Mouse (Mus musculus): ENCODE measurements at regions not wholly inside any gene's neighbourhood (a gene's known extent, or its start where the extent isn't known, plus 50 kb on each side); places are given as distances from the start of the nearest gene placed in this dataset.

DNA sequence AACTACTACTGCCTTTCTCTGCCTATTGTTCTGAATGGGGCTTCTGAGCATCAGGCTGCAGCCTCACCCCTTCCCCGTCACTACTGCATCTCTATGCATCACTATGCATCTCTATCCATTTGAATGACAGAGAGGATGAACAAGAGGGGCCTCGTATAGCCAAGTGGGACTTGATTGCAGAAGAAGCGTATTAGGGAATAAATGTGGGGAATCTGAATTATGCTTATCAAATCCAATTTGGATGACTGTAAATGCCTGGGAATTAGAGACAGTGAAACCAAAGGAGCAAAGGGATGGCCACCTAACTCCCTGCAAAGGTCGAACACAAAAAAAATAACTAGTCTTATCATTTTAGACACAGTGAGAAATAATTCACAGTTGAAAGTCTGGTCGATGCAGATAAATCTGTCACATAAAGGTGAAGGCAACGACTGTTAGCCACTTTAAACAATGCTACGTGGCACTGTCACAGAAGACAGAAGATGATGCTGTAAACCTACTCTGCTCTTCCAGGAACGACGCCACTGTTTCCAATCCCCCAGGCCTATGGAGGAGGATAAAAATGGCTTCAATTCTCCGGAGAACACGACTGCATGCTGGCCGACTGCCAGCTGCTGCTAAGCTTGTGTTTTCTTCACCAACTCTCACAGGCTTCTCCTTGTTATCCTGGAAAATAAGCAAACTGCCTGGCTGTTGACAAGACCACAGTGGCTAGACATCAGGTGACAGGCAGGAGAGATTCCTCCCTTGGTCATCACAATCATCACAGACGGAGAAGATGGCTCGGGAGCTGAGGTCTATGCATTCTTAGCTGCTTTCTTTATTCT, 213.6 kb upstream of the Akirin2 start:
- DNase-seq (ENCODE audit: low spot score) = no peak

DNA sequence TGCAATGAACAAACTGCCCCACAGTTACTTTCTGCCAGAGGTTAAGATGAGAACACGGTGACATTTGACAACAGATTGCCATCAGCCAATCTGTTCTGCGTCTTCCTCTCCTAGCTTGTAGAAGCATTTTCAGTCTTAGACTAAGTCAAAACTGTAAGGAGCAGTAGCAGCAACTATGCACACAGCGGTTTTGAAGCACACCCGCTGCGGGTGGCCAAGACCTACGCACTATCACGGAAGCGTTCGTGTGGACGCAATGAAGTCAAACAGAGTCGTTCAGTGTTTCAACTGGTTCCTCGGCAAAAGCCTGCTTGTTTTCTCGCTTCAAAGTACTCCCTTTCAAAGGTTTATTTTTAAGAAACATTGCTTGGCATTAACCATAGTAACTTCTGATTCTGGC, 212.9 kb upstream of the Akirin2 start:
- DNase-seq (ENCODE audit: low spot score) = no peak

DNA sequence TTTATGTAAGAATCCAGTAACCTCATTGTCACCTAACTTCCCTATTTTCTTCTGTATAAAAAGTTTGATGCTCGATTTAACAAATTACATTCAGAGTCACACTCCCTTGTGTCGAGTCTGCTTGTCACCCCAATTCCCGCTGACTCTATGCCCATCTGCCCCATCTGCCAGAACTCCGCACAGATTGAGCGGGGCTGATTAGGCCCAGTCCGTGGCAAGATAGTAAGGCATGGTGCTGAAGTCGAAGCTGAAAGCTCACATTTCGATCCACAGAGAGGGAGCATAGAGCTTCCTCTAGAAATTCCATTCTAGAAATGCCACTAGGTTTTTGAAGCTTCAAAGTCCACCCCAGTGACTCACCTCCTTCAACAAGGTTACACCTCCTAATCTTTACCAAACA, 210.7 kb upstream of the Akirin2 start:
- no peak for DNase-seq (ENCODE audit: low spot score)

DNA sequence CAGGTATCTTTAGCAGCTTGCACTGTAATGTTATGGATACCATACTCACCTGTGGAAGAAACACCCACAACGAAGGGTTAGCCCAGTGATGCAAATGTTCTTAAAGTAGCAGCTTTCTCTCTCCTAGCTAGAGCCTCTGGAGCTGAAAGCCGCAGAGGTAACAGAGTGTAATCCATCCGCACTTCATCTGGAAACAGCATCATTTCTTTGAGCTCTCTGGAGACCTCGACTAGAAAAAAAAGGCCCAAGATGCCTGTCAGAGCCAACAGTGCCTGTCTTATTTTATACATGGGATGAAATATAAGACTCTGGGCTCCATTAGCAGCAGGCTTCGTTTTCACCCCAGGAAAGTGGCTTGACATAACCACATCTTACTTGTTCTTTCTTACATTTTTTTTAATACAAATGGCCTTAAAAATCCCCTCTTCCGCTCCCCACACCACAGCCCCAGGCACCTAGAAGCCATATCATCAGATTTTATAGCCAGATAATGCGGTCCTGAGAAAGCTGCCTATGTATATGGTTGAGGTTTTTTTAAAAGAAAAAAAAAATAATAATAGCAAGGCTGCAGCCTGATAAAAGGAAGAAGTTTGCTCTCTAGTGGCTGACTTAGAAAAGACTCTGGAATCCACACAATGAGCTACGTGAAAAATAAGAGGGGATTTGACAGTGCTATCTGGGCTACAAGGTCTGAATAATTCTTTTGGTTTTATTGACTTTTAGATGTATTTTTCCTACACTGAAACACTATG, 179.3 kb upstream of the Akirin2 start:
- DNase-seq (ENCODE audit: low spot score) = no peak

DNA sequence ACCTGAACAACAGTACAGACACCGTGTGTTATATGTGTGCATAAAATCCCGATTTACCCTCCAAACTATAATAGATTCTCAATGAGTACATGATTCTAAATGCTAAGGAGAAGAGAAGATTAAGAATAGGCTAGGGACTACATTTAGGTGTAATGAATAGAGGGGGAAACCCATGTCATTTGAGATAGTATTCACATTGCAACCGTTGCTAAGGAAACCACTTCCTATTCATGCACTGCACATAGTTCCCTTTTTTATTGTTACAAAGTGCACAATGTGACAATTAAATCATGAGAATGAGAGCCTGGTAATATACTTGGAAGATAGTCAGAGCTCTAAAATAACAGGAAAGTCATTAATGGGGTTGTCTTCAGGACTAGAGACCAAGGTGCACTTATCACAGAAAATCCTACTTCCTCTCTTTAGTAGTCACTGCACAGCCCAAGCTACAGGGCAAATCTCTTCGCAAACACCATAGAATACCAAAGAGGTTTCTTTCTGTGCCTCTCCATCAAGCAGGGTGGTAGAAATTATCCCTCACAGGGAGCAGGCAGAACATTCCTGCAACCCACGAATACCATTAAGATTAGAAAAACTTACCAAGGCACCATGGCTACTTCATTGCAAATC, 164.3 kb upstream of the Akirin2 start:
- no peak for DNase-seq (ENCODE audit: low spot score)

- no peak for DNase-seq (ENCODE audit: low spot score)
Observed at GRCm38 (mm10) chr4:34391499-34391898, 159.2 kb upstream of the Akirin2 start.

- DNase-seq (ENCODE audit: low spot score) = peak; percentile 19
Observed at GRCm38 (mm10) chr4:34403061-34403460, 147.7 kb upstream of the Akirin2 start.

DNA sequence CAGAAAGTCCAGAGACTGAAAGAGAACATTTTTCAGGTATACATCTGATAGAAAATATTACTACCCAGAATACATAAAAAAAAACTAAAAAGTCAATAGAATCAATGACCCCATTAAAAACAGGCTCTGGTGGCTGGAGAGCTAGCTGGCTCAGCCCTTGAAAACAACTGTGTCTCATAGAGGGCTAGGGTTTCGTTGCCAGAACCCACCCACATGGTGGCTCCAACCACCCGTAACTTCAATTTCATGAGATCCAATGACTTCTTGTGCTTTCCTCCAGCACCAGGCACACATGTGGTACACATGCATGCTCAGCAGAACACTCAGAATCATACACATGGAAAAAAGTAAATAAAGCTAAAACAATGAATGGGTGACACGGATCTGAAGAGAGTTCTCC, 143.6 kb upstream of the Akirin2 start:
- DNase-seq (ENCODE audit: low spot score) = peak; percentile 17

- DNase-seq (ENCODE audit: low spot score) = no peak
Observed at GRCm38 (mm10) chr4:34420970-34421369, 129.8 kb upstream of the Akirin2 start.

DNA sequence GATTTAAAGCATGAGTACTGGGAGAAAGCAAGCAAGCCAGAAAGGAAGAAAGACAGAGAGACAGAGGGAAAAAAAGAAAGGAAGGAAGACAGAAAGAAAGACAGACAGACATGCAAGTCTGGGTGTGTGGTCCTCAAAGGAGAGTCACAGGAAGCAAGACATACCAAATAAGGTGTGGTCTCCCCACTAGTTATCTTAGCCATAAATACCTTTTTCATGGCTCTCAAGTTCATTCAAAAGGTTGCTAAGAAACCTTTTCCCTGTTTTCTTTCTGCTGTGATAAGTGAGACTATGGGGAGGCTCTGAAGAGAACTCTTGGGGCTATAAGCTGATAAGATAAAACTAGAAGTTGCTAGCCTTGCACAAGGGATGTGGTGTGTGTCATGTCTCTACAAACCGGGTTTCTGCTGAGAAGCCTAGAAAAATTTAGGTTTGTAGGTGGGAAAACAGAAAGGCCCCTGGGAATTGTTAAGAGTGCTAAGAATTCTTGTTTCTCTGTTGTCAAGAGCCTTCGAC, 126.5 kb upstream of the Akirin2 start:
- no peak for DNase-seq (ENCODE audit: low spot score)

DNA sequence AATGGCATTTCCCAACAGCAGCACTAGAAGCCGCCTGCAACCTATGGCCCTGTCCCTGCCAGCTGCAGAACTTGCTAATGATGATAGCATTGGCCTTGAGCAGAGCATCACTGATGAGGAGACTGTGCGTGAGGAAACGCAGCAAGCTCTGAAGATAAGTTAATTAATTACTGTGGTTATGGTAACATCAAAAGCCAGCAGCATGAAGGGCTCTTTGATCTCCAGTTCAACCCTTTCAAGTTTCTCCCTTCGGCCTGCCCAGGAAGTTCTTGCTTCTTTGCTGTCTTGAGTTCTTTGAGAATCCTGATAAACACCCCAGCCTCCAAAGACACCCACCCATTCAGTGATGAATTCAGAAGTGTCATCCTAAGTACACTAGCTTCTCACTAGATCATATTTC, 121.7 kb upstream of the Akirin2 start:
- DNase-seq (ENCODE audit: low spot score) = no peak

GRCm38 (mm10) chr4:34429456-34430235, 121.1 kb upstream of the Akirin2 start:
- peak; percentile 1 for DNase-seq (ENCODE audit: low spot score)

DNA sequence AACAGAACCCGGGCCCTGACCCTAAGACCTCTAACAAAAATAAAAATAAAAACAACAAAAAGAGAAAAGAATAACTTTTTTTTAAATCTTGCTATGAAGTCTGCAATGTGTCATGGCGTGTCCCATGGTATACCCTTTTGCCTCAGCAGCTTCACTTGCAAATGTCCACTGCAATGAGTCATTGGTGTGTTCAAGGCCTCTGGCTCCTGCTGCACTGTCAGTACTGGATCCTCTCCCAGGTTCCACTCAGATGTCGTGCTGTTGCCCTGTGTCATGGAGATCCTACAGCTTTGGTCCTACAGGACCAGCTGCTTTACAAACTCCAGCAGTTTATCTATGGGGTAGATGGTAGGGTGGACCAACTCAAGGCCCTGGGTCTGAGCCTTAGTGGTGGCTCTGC, 113.4 kb upstream of the Akirin2 start:
- DNase-seq (ENCODE audit: low spot score) = no peak

GRCm38 (mm10) chr4:34449582-34449981, 101.2 kb upstream of the Akirin2 start:
- DNase-seq (ENCODE audit: low spot score) = no peak

GRCm38 (mm10) chr4:34462591-34462990, 88.1 kb upstream of the Akirin2 start:
- DNase-seq (ENCODE audit: low spot score) = no peak

DNA sequence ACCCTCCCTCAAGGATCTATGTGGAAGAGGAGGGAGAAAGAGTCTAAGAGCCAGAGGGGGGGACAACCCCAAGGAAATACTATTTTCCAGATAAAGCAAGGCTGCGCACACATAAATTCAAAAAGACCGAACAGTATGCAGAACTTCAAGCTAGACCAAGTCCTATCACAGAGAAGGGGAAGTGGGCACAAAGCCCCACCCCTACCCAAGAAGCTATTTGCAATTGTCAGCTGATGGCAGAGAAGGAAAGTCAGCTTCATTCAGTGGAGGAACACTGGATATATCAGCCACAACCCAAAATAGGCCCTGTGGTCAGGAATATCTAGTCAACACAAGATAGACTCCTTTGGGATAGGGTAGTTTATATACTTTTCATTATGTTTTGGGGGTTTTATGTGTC, 84.9 kb upstream of the Akirin2 start:
- peak; percentile 11 for DNase-seq (ENCODE audit: low spot score)

DNA sequence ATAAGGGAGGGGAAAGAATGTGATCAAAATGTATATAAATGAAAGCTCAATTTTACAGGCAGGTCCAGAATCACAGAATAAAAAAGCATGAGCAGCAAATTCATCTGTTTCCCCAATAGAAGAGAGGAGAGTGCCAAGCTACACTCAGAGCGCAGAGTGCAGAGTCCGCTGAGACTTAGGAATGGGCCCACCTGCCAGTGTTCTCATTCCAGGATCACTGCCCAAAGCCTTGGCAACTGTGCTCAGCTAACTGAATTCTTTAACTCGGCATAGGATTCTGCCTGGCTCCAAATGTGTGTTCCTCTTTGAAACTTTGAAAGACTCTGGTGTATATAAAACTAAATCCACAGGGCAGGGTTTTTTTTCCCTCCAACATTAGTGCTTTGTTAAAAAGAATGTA, 84.4 kb upstream of the Akirin2 start:
- DNase-seq (ENCODE audit: low spot score) = no peak

DNA sequence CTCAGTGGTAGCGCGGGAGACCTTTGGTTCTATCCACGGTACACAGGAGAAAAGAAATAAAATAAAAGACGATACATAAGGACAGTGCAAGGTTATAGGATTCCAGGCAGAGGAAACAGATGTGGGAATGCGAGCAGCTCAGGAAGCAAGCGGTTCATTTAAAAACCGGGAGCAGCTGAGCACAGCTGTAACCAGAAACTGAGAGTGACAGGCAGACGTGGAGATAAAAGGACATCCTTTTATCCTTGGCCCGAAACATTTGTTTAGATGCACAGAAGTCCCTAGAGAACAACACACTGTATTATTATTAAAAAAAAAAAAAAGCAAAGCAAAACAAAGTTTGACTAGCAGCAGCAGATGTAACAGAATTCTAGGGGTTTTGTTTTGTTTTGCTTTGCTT, 82.6 kb upstream of the Akirin2 start:
- DNase-seq (ENCODE audit: low spot score) = no peak

- DNase-seq (ENCODE audit: low spot score) = peak; percentile 29
Observed at GRCm38 (mm10) chr4:34475792-34476448, 74.8 kb upstream of the Akirin2 start.

- DNase-seq (ENCODE audit: low spot score) = no peak
Observed at GRCm38 (mm10) chr4:34484273-34484672, 66.5 kb upstream of the Akirin2 start.

DNA sequence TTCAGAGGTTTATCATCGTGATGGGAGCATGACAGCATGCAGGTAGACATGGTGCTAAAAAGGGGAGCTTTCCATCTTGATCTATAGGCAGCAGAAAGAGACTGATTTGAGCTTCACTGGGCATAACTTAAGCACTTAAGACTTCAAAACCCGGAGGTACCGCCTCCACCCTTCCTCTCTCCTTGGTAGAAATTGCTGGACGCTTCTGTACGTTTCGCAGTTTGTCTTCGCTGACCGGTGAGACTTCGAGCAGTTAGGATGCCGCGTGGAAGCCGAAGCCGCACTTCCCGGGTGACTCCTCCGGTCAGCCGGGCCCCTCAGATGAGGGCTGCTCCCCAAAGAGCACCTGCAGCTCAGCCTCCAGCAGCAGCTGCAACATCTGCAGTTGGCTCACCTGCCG, 65.2 kb upstream of the Akirin2 start:
- no peak for DNase-seq (ENCODE audit: low spot score)
